Mouse (Mus musculus) forelimb bud, embryonic 11.5 days (tissue): ENCODE measurements at regions not wholly inside any gene's neighbourhood (a gene's known extent, or its start where the extent isn't known, plus 50 kb on each side); places are given as distances from the start of the nearest gene placed in this dataset.

ENCODE experiments used
- DNase-seq: peaks from one replicate; pipeline ENCODE4 v3.0.0-alpha.2; 2012; ENCODE audit warnings: low read depth, low spot score

DNA sequence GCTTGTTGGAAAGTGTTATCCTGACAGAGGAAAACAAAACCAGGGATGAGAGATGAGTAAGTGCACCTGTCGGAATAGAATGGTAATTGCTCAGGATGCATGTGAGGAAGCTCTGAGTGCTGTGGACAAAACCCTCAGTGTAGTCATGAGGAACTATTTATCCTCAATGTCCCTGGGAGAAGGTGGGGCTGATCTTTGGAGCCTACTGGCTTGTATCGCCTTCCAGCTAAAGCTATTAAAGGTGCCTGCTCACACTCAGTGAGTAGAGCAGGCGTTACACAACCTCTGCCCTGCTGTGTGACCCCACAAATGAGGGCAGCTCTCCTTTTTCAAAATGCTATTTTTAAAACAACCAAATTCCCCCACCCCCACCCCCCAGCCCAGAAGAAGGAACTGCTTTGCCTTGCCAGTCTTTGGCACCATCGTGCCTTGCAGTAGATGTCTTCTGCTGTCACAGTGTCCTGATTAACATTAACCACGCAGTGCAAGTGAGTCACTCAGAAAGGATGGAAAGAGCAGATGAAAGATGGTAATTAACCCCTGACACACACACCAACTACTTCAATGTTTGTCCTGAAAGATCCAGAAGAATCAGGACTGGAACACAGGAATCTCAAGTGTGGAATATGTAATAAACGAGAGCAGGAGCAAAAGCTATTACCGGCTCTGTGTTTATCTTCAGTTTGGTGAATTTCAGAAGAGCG, 440.8 kb upstream of the Tnp1 start:
- no peak for DNase-seq

DNA sequence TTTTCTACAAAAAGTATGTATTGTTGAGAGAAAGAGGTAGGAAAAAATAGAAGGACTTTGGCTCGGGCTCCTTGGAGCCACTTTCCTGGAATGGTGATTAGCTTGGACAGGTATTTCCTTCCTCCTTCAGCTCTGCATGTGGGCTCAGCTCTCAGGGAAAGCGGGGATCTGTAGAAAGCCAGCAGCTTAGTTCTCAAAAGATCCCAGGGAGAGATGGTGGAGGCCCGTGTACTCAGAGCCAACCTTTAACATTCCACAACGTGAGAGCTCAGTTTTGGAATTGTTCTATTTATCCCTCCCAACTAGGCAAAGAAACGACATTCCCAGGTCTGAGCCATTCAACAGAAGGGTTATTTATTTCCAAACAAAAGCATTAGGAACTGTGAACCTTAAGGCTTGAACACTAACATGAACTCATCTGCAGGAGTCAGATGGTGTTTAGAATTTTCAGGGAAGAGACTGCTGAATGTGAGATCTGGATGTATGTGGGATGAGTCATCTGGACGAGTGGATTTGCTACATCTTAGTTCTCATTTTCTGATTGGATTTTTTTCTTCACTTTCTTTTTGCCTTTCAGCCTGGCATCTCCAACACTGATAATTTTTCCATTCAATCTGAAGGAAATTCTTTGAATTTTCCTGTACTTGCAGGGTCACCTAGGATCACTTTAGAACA, 428.6 kb upstream of the Tnp1 start:
- DNase-seq = no peak

DNA sequence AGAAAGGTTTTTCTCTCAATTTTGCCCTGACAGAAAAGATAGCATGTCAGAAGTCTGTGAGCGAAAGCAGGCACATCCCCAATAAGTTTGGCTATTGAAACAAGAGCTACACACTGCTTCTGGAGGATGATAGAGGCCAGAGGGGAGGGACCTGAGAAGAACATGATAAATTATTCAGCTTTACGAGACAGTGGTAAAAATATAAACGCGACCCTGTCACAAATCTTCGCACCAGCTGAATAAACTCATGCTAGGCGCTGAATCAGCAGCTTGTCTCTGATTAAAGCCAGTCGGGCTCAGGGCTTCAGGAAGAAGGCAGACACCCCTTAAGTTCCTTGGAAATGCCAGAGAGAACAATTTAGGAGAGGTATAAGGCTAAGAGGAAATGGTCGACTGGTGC, 422.7 kb upstream of the Tnp1 start:
- DNase-seq = no peak

DNA sequence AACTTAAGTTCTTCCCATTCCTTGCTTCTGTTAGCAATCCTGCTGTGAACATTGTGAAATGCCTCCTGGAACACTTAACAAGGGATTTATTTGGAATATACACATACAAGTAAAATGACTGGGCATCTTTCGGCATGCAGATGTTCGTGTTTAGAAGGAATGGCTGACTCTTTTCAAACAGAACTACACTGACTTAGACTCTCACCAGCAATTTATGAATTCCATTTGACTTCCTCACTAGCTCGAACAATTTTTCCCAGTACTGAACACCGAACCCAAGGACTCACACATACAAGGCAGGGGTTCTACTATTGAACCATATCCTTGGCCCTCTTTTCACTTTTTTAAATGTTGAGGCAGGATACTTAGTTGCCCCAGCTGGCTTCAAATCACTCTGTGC, 412.4 kb upstream of the Tnp1 start:
- DNase-seq = no peak

DNA sequence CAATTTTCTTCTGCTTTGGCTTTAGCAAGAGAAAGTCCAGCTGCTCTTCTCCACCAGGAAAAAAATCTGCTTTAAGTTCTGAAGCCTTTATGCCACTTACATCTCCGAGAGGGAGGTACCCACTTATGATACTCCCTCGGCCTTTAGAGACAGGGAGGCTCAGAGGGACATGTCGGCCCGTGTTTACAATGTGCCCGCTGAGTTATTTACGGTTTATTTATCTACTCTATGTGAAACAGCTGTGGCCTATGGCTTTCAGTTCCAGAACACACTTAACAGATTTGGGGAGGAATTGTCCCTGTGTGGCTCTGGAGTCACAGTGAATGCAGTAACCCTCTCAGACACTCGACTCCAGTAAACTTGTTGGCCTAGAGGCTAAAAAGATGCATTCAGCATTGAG, 409.3 kb upstream of the Tnp1 start:
- peak; percentile 49 for DNase-seq

DNA sequence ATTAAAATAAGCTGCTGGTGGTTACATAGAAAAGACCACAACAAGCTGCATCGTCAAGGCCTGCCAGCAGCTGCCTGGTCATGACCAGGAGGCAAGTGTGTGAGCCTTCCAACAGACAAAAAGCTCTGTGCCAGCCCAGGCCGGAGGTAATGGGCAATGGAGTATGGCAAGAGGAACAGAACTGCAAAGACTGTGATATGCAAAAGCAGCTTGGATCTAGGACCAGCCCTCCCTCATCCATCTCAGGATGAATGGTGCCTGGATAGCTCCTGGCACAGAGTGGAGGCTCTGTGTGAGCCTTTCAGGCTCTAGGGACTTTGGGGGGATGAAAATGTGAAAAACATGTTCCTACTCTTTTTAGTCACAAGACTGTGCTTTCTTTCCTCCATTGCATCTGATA, 402.5 kb upstream of the Tnp1 start:
- DNase-seq = no peak

DNA sequence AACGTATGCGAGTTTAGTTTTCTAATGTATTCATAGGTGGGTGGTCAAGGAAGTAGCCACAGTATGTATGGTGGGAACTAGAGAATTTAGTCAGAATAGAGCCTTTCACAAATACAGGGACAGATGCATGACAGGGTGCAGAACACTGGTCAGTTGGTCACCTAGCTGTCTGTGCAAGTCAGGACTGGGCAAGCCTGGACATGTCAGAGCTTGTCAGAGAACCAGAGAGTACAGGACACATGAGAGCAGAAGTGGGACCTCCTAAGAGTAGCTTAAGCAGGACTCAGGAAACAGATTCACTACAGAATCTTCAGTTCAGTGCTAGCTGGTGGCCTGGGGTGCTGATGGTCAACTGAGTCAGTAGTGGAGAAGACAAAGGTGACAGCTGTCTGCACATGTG, 395.7 kb upstream of the Tnp1 start:
- DNase-seq = no peak

DNA sequence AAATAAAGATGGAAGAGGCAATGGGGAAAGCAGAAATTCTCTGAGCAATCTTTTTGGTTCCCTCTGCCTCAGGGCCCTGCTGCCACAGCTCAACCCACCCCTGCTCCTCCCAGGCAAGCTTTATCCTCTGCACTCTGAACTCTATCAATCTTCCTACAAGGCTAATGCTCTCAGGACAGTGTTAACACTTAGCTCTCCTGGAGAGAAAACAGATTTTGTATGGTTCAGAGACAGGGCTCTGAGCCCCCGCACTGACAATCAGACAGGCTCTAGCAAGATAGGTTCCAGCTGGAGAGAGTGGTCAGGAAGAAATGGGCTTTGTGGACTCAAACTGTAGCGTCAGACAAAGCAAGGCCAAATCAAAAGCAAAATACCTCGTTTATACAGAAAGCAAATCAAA, 383.5 kb upstream of the Tnp1 start:
- DNase-seq = no peak

DNA sequence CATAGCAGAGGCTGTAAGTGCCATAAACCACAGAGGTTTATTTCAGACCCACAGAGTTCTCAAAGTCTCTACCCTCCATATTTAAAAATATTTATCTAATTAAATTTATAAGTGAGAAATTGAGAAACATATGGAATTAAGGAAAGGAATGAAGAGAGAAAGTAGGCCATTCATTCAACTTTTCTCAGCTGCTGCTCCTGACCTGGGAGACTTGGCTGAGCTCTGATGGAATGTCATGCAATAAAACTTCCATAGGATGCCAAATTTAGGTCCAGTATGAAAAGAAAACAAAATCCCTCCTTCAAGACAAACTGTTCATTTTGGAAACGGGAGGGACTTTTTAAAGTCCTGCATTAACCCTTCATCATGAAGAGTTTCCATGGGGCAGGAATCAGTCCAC, 379.3 kb upstream of the Tnp1 start:
- no peak for DNase-seq

DNA sequence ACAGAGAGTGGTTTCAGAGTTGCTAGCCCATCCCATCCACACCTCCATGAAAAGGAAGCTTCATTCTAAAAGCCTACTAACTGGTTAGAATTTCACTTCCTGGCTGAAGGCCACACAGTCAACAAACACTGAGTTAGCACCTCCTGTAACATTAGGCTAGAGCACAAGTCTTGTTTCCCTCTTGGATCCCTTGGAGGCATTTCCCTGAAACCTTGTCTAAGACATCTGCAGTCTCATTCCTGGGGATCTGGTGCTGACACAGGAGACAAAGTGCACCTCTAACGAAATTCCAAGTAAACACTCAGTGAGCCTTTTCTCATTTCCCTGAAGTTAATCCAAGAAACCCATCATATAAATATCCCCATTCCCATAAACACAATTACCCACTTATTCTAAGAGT, 378.8 kb upstream of the Tnp1 start:
- DNase-seq = no peak

DNA sequence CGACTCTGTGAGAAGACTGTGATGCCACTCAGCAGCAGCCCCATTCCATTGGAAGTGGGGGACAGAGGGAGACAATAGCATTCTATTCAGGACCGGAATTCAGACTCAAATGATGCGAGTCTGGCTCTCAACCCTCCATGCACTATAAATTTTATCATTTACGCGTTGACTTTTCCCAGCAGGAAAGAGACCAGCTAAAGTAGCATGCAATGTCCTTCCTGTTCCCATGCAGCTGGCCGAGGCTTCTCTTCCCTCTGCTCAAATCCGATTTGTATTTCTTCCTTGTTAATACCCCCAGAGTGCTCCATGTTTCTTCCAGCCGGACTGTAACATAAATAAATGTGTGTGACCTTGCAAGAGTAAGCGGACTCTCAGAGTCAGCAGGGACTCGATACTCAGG, 376.4 kb upstream of the Tnp1 start:
- no peak for DNase-seq

DNA sequence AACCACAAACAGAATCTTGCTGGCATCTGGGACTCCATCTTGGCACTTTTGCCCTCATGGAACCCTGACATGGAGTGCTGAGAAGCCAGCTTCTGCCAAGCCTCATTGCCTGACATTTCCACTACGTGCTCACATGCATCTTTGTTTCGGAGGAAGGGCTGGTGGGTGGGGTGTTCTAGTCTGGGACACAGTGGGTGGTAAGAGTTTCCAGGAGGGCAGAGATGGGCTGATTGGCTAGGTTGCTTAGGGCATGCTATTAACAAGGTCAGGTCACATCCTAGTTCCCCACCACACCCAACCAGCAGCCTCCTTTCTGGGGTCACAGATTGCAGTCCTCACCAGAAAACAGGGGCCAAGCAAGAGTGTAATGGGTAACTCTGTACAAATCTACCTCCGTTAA, 374.3 kb upstream of the Tnp1 start:
- DNase-seq = no peak

DNA sequence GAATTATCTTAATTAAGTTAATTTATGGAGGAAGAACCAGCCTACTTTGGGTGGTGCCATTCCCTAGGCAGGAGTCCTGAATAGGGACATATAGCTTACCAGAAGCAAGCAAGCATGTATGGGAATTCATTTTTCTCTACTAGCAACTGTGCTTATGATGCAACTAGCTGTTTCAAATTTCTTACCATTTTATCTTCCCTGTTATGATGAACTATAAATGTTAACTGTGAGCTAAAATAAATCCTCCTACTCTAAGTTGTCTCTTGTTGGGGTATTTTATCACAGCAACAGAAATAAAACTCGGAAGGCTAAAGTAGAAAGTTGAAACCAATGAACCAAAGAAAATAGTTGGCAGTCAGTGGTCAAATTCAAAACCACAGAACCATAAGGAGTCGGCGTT, 373.5 kb upstream of the Tnp1 start:
- no peak for DNase-seq

DNA sequence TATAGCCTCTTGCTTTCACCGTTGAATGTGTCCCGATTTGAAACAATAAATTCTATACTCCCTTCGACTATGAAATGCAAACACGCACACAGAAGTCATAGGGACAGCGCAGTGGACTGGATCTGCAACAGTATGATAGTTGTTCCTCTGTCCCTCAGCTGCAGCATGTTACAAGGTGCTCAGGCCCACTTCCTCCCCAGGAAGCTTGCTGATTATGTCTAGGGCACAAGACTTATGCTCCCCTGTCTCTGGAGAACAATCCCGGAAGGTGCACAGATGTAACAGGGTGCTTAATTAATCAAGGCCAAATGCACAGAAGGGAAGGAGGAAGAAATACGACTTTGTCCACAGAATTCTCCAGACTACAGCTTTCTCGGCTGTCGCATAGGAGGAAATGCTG, 365.9 kb upstream of the Tnp1 start:
- DNase-seq = no peak

DNA sequence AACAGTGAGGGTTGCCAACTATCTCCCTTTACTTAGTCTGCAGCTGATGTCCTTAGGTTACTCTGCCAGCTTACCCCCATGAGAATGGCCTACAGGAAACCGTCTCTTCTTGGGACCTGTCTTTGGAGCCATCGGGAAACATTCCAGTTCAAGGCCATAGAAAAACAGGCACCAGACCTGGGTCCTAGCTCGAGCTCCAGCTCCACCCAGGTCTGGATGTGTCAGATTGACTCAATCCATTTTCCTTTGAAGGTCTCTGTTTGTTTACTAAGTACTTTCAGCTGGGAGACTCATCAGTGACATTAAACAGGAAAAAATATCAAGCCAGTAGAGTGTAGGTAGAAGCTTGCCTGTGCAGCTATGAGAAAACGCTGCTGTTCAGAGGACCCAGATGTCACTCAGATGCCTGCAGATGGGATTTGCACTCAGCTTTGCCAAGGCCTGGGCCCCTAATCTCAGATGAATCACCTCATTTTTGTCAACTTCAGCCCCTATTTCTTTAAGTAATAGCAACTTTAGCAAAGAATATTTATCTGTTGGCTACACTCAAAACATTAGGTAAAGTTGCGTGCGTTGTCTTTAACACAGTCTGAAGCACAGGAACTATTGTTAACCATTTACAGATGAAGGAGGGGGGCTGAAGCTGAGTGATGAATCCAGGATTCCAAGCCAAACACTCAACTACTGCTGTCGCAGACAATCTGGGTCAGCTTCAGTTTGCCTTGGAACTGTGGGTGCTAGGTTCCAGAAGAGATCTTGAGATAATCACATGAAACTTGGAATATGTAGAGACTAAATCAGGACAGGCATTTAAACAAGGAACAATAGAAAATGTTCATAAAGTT, 359.0 kb upstream of the Tnp1 start:
- DNase-seq = no peak

DNA sequence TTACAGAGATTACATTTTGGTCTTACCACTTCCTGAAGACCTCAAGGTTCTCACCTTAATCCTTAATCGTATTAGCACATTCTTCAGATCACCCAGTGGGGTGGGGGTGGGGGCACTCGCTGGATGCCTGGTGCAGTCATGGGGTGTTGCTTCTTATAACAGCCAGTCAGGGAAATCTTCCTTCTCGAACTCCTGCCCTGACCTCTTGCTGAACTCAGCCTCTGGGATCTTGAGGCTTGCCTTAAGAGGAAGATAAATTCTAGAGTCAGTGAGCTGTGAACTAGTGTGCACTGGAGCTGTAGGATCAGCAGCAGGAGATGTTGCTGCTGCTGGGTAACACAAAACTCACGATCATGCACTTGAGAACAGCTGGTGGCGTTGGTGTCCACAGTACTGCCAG, 352.5 kb upstream of the Tnp1 start:
- DNase-seq = no peak

DNA sequence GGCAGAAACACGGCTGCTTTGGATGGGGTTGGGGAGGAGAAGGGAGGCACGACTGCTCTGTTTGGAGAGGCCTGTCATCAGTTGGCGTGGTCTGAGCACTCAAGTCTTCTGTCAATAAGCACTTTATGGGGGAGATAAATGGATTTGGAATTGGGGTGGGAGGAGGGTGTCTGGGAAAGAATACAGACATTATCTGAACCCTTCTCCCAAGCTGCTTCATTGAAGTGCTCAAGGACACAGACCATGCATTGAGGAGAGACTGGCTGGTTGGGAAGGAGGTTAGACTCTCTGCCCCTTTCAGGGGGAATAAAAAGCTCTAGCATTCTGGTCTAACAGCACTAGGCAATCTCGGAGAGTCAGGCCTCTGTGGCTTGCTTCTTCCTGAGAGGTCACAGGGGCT, 350.1 kb upstream of the Tnp1 start:
- no peak for DNase-seq

DNA sequence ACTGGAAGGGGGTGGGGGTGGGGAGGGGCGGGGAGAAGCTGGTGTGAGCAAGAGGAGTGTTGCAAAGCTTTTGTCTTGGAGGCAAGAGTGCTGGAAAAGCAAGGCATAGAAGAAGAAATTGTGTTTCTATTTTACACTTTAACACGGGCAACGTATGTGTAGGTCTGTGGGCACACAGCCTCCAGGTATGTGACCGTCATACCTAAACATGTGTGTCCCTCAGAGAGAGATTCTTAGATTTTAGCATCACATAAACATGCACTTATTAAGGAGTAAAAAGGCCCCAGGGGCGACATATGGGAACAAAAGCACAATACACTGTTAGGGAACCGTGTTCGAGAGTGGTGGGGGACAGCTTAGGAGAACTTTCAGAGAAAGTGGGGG, 348.6 kb upstream of the Tnp1 start:
- DNase-seq = no peak

DNA sequence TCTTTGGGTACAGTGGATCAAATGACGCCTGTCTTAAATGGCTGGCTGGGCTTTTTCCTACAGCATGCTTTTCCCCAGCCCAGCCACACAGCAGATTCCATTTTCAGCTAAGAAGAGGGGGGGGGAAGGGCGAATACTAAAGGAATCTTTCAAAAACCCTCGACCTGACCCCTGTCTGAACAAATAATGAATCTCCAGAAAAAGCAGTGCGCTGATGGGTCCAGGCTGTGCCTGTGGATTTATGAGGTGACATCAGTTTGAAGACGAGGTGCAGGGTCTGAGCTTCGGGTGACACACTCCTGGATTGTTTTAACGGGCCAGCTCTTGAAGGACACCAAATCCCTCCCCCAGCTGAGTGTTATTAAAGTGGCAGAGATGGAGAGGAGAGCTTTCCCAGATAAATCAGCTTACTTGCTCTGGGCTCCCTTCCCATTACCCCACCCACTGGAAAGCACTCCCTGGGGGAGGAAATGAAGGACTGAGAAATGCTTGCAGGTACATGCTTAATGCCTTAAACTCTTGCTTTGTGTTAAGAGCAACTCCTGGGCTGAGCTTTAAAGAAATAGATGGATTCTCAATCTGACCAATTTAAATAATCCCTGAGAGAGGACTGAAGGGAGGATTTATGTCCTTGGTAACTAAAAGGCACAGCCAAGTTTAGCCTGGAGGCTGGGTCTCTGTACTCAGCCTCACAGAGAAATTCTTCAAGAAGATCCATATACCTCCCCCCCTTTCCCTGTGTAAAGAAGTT, 348.0 kb upstream of the Tnp1 start:
- DNase-seq = peak; percentile 95

DNA sequence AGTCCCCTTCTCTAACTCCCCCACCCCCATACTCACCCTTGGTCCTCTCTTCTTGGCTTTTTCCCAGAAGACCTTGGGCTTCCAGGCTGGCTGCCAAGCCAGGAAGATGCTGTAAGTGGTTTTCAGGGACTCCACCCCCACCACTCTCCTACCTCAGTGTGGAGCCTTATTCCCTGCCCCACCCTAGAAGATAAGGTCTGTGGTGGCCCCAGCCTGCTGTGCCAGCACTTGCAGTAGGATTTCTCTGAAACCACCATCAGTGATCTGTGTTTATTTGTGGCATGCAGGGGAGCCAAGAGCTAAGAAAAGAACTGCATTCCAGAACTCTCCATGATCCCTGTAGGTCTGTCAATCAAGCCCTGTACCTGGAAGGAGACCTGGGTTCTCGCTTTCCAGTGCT, 346.4 kb upstream of the Tnp1 start:
- DNase-seq = no peak

DNA sequence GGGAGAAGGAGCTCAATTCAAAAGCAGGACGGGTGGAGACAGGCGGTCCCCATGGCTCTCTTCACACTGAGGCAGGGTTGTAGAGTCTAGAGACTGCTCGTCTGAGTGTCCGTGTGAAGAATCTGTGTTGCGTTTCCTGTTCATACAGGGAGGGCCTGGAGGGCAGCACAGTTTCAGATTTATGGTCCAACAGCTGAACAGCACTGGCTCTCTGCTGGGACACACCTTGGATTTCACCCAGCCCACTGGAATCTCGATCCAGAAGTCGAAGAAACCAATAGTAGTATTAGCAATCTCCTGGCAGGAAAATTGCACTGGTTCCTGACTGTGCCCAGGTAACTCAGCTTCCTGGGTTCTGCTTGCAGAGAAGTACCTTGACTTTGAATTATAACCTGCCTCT, 345.6 kb upstream of the Tnp1 start:
- no peak for DNase-seq

DNA sequence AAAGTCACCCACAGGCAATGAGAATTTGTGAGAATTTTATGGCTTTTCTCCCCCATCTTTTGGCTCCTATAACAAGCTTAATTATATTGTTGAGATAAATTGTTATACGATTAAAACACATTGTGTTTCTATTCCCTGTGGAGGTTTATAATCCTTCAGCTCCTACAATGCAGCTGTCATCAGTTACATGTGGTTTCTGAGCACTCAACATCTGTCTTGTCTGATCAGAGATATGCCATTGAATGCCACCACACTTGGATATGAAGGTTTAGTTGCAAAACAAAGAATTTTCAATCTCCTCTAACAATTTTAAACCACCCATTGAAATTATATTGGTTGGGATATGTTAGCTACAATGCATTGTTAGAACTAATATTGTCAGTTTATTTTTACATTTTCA, 338.7 kb upstream of the Tnp1 start:
- no peak for DNase-seq
